In the genomic region with DNA sequence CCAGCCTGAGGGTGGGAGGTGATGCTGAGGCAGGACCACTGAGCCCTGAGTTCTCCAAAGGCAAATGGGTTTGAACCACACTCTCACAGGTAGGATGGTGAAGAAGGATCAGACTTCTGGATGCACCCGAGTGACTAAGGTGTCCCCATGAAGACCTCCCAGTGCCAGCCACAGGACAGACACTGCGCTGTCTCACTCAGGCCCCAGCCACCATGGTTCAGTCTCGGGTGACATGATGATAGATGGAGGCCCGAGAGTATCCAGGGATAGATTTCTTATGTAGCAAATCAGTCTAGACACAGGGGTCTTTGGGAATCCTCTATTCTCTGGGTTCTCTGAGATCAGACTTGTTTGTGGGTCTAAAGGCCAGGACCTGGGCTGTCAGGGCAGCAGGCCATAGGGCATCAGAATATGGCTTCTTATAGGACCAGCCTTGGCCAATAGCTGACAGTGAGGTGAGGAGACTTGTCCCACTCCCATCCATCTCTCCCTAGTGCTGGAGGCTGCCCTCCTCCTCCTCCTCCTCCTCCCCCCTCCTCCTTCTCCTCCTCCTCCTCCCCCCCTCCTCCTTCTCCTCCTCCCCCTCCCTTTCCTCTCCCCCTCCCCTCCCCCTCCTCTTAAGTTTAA, we compare ENCODE assay signal across 8 mouse cellular contexts. TPM values are rescaled to one million over a fixed set of nuclear protein-coding genes. Genes with fewer than 3 reads are reported as not detected.
DNase-seq lines count a peak whose midpoint lies in the region; ATAC-seq and TF ChIP-seq lines count a peak whose summit lies in the region.

No protein-coding gene starts in this region.

- no peaks in the 10 kb centered on the region for H3K27me3 ChIP-seq in lung, embryonic 16.5 days (ENCODE audit: control insufficient read depth, insufficient read depth, low read depth, low read length)
- H3K27me3 ChIP-seq in limb, embryonic 10.5 days (ENCODE audit: low read depth, poor library complexity, severe bottlenecking): no peaks in the 10 kb centered on the region

- H3K4me2 ChIP-seq in lung, embryonic 16.5 days (ENCODE audit: low read depth, low read length): no peak overlapping the region

- TF ChIP-seq CTCF in gastrocnemius, adult 2 months (IDR thresholded peaks at IDR 0.05): no peak

- H3K9me3 ChIP-seq in lung, embryonic 16.5 days (ENCODE audit: control insufficient read depth, low read length): no peaks in the 10 kb centered on the region
- no peaks in the 10 kb centered on the region for H3K9me3 ChIP-seq in limb, embryonic 10.5 days (replicated peaks)

- 34% methylated on average over 4 of the region's 4 CpGs for WGBS in lung, embryonic 16.5 days
- WGBS in limb, embryonic 10.5 days: 66% methylated on average over 4 of the region's 4 CpGs

- intact Hi-C loops in gastrocnemius, adult 2 months (cut with DNase I): no loop called here

- no peak for DNase-seq in gastrocnemius, adult 2 months
- DNase-seq in gastrocnemius, adult 8-10 months (ENCODE audit: low spot score in 2 of 2): no peak
- no peak for DNase-seq in lung, postnatal 10 days
- DNase-seq in limb, embryonic 10.5 days (ENCODE audit: low spot score): no peak
- DNase-seq in ovary, postnatal 10 days (ENCODE audit: low spot score): no peak
- no peak for DNase-seq in layer of hippocampus, postnatal 36 days
- DNase-seq in thymus, postnatal 14 days: no peak

- peak overlapping the region; percentile 91 for H3K27ac ChIP-seq in gastrocnemius, adult 2 months
- peak overlapping the region; percentile 50 for H3K27ac ChIP-seq in lung, embryonic 16.5 days (ENCODE audit: low read length)
- peak overlapping the region; percentile 80 for H3K27ac ChIP-seq in limb, embryonic 10.5 days

- peaks cover 19% of the 10 kb centered on the region for H3K4me1 ChIP-seq in lung, embryonic 16.5 days (replicated peaks; ENCODE audit: control insufficient read depth, insufficient read depth, low read length)
- H3K4me1 ChIP-seq in limb, embryonic 10.5 days: peaks cover 38% of the 10 kb centered on the region

- no peak overlapping the region for H3K9ac ChIP-seq in lung, embryonic 16.5 days (ENCODE audit: low read length)

- peaks cover 16% of the 10 kb centered on the region for H3K36me3 ChIP-seq in lung, embryonic 16.5 days (ENCODE audit: control insufficient read depth, insufficient read depth, low read length)
- H3K36me3 ChIP-seq in limb, embryonic 10.5 days: peaks cover 51% of the 10 kb centered on the region

- no peak overlapping the region for H3K4me3 ChIP-seq in gastrocnemius, adult 2 months
- no peak overlapping the region for H3K4me3 ChIP-seq in lung, embryonic 16.5 days (ENCODE audit: low read length)
- no peak overlapping the region for H3K4me3 ChIP-seq in limb, embryonic 10.5 days

- peak; percentile 8; the same call in 1 of the 2 replicates for ATAC-seq in lung, embryonic 16.5 days (ENCODE audit: low read depth)

RNA-seq across cellular contexts. Expression of gene Slc6a6, which starts 36.8 kb away (rescaled TPM):
- total RNA-seq in gastrocnemius, adult 2 months (2021): 10 to 100 TPM; 67.0 to 91.9 TPM
- total RNA-seq in gastrocnemius, adult 8-10 months (2022): 10 to 100 TPM; 66.0 to 81.7 (median 77.6) TPM
- 47.1 and 51.7 TPM in 2 replicates for polyA plus RNA-seq in lung, embryonic 16.5 days (2015; fragmentation: Nextera tagmentation; extraction: Ambion mirVana)
- polyA plus RNA-seq in limb, embryonic 10.5 days (2016; fragmentation: Nextera tagmentation; extraction: Ambion mirVana): 45.0 and 49.7 TPM in 2 replicates
- total RNA-seq in layer of hippocampus, postnatal 36 days (2021): 100 to 1,000 TPM; 116 to 118 TPM
